Mouse (Mus musculus) forebrain, embryonic 13.5 days (tissue): Measurements from ENCODE around the gene Arih1. TPM values are rescaled to one million over a fixed set of nuclear protein-coding genes. Genes with fewer than 3 reads are reported as not detected.
"Not testable (repeated sequence)": the region's sequence is repeated elsewhere in the genome, so short reads cannot be mapped to it uniquely, and the experiment has no call there.

Source experiments
- ATAC-seq: fragments of 200-750 bp; cut with Nextera tagmentation; 2 replicates; pipeline ENCODE4 v1.8.0; 2017
- H3K27ac ChIP-seq: fragments of 300-500 bp; sonication (generic); 2 replicates; pipeline ENCODE4 v1.5.1; 2015; ENCODE audit warnings: inconsistent platforms, mild to moderate bottlenecking, moderate library complexity
- H3K27me3 ChIP-seq: fragments of 300-500 bp; sonication (generic); 2 replicates; pipeline ENCODE4 v1.6.1; 2015; ENCODE audit warnings: mild to moderate bottlenecking, inconsistent platforms
- H3K36me3 ChIP-seq: fragments of 300-500 bp; sonication (generic); 2 replicates; pipeline ENCODE4 v1.6.1; 2015; ENCODE audit warnings: mild to moderate bottlenecking, inconsistent platforms; ENCODE audit not compliant: poor library complexity, severe bottlenecking
- H3K4me1 ChIP-seq: fragments of 300-500 bp; sonication (generic); 2 replicates; pipeline ENCODE4 v1.6.1; 2015; ENCODE audit warnings: inconsistent platforms
- H3K4me2 ChIP-seq: fragments of 300-500 bp; sonication (generic); 2 replicates; pipeline ENCODE4 v1.6.1; 2015; ENCODE audit warnings: inconsistent platforms, mild to moderate bottlenecking, moderate library complexity
- H3K4me3 ChIP-seq: fragments of 300-500 bp; sonication (generic); 2 replicates; pipeline ENCODE4 v1.5.1; 2015; ENCODE audit warnings: mild to moderate bottlenecking, inconsistent platforms
- H3K9ac ChIP-seq: fragments of 300-500 bp; sonication (generic); 2 replicates; pipeline ENCODE4 v1.6.1; 2015; ENCODE audit warnings: mild to moderate bottlenecking, inconsistent platforms
- H3K9me3 ChIP-seq: fragments of 300-500 bp; sonication (generic); replicated peaks from 2 replicates; pipeline ENCODE4 v1.6.1; 2016; ENCODE audit warnings: inconsistent platforms
- WGBS: fragments of 180-500 bp; shearing (Covaris S2); methylation state at CpG from one replicate; pipeline ENCODE4 v1.1.7; 2015; 5-methylcytosine and 5-hydroxymethylcytosine counted together
- polyA plus RNA-seq: library from polyadenylated mRNA; unstranded; fragments of >200 nt; fragmentation: Nextera tagmentation; extraction: Ambion mirVana; gene quantifications from 2 replicates; pipeline ENCODE4 v1.2.1, GENCODE M21; 2015

The Arih1 gene
- polyA plus RNA-seq, 1 experiment from 2014 or later = 19.0 TPM

GRCm38 (mm10) chr9:59358041-59358440 is 128.4 kb downstream of the Arih1 start:
- not testable (repeated sequence) for H3K4me3 ChIP-seq, H3K9ac ChIP-seq, H3K4me1 ChIP-seq, ATAC-seq, H3K27me3 ChIP-seq, H3K27ac ChIP-seq, H3K36me3 ChIP-seq, H3K4me2 ChIP-seq, H3K9me3 ChIP-seq
- WGBS = 61% methylated on average over 1 of the region's 1 CpGs

GRCm38 (mm10) chr9:59353253-59353639 is 133.2 kb downstream of the Arih1 start, which contains the start of gene Bbs4:
Bbs4 (minus strand) TSS chr9:59353508.
- Histone ChIP-seq H3K4me3 (peak within 1 kb of the TSS; percentile 82), H3K4me1 (peaks cover 11% of the 10 kb centered on the region), H3K27me3 (0 out of 2 replicates have a peak, but pooled peaks cover 3% of the 10 kb centered on the region), H3K9ac (peak within 1 kb of the TSS; percentile 91), H3K36me3 (no peaks in the 10 kb centered on the region), H3K9me3 (no peaks in the 10 kb centered on the region), H3K27ac (peak within 1 kb of the TSS; percentile 73), H3K4me2 (peak within 1 kb of the TSS; percentile 65)
- WGBS = under 1% methylated on average over 31 of the region's 32 CpGs
- peak; percentile 92 for ATAC-seq

- peak overlapping the region; percentile 91 for H3K9ac ChIP-seq
- 0 out of 2 replicates have a peak, but pooled peaks cover 3% of the 10 kb centered on the region for H3K27me3 ChIP-seq
- peaks cover 11% of the 10 kb centered on the region for H3K4me1 ChIP-seq
- 11% methylated on average over 15 of the region's 15 CpGs for WGBS
- no peak for ATAC-seq
- no peaks in the 10 kb centered on the region for H3K36me3 ChIP-seq
- H3K4me2 ChIP-seq = peak overlapping the region; percentile 65
- H3K27ac ChIP-seq = peak overlapping the region; percentile 73
- no peaks in the 10 kb centered on the region for H3K9me3 ChIP-seq
- H3K4me3 ChIP-seq = peak overlapping the region; percentile 82
Measured at GRCm38 (mm10) chr9:59352586-59353252, 133.7 kb downstream of the Arih1 start.

- Histone ChIP-seq H3K4me1 (no peaks in the 10 kb centered on the region), H3K36me3 (peaks cover 29% of the 10 kb centered on the region), H3K9ac (no peak overlapping the region), H3K9me3 (no peaks in the 10 kb centered on the region), H3K27ac (no peak overlapping the region), H3K4me3 (no peak overlapping the region), H3K27me3 (no peaks in the 10 kb centered on the region), H3K4me2 (no peak overlapping the region)
- ATAC-seq = no peak
- 86% methylated on average over 2 of the region's 2 CpGs for WGBS
Measured at GRCm38 (mm10) chr9:59346176-59346575, 140.2 kb downstream of the Arih1 start.

GRCm38 (mm10) chr9:59340002-59340401 is 146.4 kb downstream of the Arih1 start:
- H3K27me3 ChIP-seq = no peaks in the 10 kb centered on the region
- no peak overlapping the region for H3K4me3 ChIP-seq
- no peak for ATAC-seq
- peaks cover 49% of the 10 kb centered on the region for H3K36me3 ChIP-seq
- no peaks in the 10 kb centered on the region for H3K4me1 ChIP-seq
- H3K27ac ChIP-seq = no peak overlapping the region
- H3K4me2 ChIP-seq = no peak overlapping the region
- WGBS = 87% methylated on average over 9 of the region's 9 CpGs
- no peak overlapping the region for H3K9ac ChIP-seq
- no peaks in the 10 kb centered on the region for H3K9me3 ChIP-seq

GRCm38 (mm10) chr9:59339107-59339506 is 147.3 kb downstream of the Arih1 start:
- Histone ChIP-seq H3K9ac (no peak overlapping the region), H3K4me1 (no peaks in the 10 kb centered on the region), H3K4me3 (no peak overlapping the region), H3K27me3 (no peaks in the 10 kb centered on the region), H3K36me3 (peaks cover 49% of the 10 kb centered on the region), H3K4me2 (no peak overlapping the region), H3K9me3 (no peaks in the 10 kb centered on the region), H3K27ac (no peak overlapping the region)
- 88% methylated on average over 5 of the region's 5 CpGs for WGBS
- no peak for ATAC-seq

- Histone ChIP-seq H3K27me3 (no peaks in the 10 kb centered on the region), H3K9me3 (no peaks in the 10 kb centered on the region), H3K4me2 (no peak overlapping the region), H3K9ac (0 out of 2 replicates have a peak overlapping the region, but pooled peaks have one; percentile 4), H3K27ac (no peak overlapping the region), H3K4me1 (no peaks in the 10 kb centered on the region), H3K4me3 (no peak overlapping the region), H3K36me3 (peaks cover 47% of the 10 kb centered on the region)
- ATAC-seq = no peak
- 85% methylated on average over 5 of the region's 5 CpGs for whole genome bisulfite sequencing
Measured at GRCm38 (mm10) chr9:59338411-59338810, 148.0 kb downstream of the Arih1 start.

Other genes with a start within 250 kb of the Arih1 start
- 20.8 and 20.9 TPM in 2 replicates for gene Adpgk, start 195.1 kb downstream of the Arih1 start, polyA plus RNA-seq
- gene Bbs4, start 133.1 kb downstream of the Arih1 start, polyA plus RNA-seq = 33.5 and 42.7 TPM in 2 replicates
- gene Hexa, start 52.9 kb upstream of the Arih1 start, polyA plus RNA-seq = 35.8 and 38.8 TPM in 2 replicates
- gene Tmem202, start 53.2 kb upstream of the Arih1 start, polyA plus RNA-seq = 0.49 TPM in 1 of 2 replicates, not detected in the other
- 19.5 and 25.5 TPM in 2 replicates for gene Celf6, start 91.3 kb upstream of the Arih1 start, polyA plus RNA-seq
- 154 and 155 TPM in 2 replicates for gene Parp6, start 130.7 kb upstream of the Arih1 start, polyA plus RNA-seq
- 1,587 and 1,755 TPM in 2 replicates for gene Pkm, start 169.8 kb upstream of the Arih1 start, polyA plus RNA-seq
- gene Gramd2, start 193.5 kb upstream of the Arih1 start, polyA plus RNA-seq = 1.3 and 1.8 TPM in 2 replicates